Mouse (Mus musculus) liver, embryonic 12.5 days (tissue): ENCODE results near the gene Prph2. TPM values are rescaled to one million over a fixed set of nuclear protein-coding genes. Genes with fewer than 3 reads are reported as not detected.
A peak's percentile ranks its signal among the peaks of the same experiment; 100 is the strongest.

Experiments
- ATAC-seq: fragments of 200-750 bp; cut with Nextera tagmentation; 2 replicates; pipeline ENCODE4 v1.8.0; 2017; ENCODE audit warnings: moderate number of reproducible peaks, mild to moderate bottlenecking, moderate library complexity
- H3K27ac ChIP-seq: fragments of 300-500 bp; sonication (generic); 2 replicates; pipeline ENCODE4 v1.5.1; 2016; ENCODE audit warnings: mild to moderate bottlenecking
- H3K27me3 ChIP-seq: fragments of 300-500 bp; sonication (generic); replicated peaks from 2 replicates; pipeline ENCODE4 v1.6.1; 2016; ENCODE audit warnings: mild to moderate bottlenecking, moderate library complexity
- H3K36me3 ChIP-seq: fragments of 300-500 bp; sonication (generic); 2 replicates; pipeline ENCODE4 v1.6.1; 2016; ENCODE audit warnings: mild to moderate bottlenecking, moderate library complexity
- H3K4me1 ChIP-seq: fragments of 300-500 bp; sonication (generic); 2 replicates; pipeline ENCODE4 v1.6.1; 2016
- H3K4me2 ChIP-seq: fragments of 300-500 bp; sonication (generic); 2 replicates; pipeline ENCODE4 v1.6.1; 2016; ENCODE audit warnings: mild to moderate bottlenecking, moderate library complexity
- H3K4me3 ChIP-seq: fragments of 300-500 bp; sonication (generic); 2 replicates; pipeline ENCODE4 v1.5.1; 2016; ENCODE audit warnings: mild to moderate bottlenecking, moderate library complexity
- H3K9ac ChIP-seq: fragments of 300-500 bp; sonication (generic); 2 replicates; pipeline ENCODE4 v1.6.1; 2016; ENCODE audit warnings: mild to moderate bottlenecking, moderate library complexity
- H3K9me3 ChIP-seq: fragments of 300-500 bp; sonication (generic); replicated peaks from 2 replicates; pipeline ENCODE4 v1.6.1; 2016; ENCODE audit warnings: mild to moderate bottlenecking, moderate library complexity
- WGBS: fragments of 180-500 bp; shearing (Covaris S2); methylation state at CpG from one replicate; pipeline ENCODE4 v1.1.7; 2016; ENCODE audit not compliant: insufficient replicate concordance; 5-methylcytosine and 5-hydroxymethylcytosine counted together
- polyA plus RNA-seq: library from polyadenylated mRNA; unstranded; fragments of >200 nt; fragmentation: Nextera tagmentation; extraction: Ambion mirVana; gene quantifications from 2 replicates; pipeline ENCODE4 v1.2.1, GENCODE M21; 2016

Prph2 gene
- polyA plus RNA-seq, 1 experiment from 2014 or later: not detected

- no peak overlapping the region for H3K4me3 ChIP-seq
- H3K4me1 ChIP-seq: peaks cover 13% of the 10 kb centered on the region
- H3K9me3 ChIP-seq: no peaks in the 10 kb centered on the region
- no peak overlapping the region for H3K27ac ChIP-seq
- H3K36me3 ChIP-seq: peaks cover 97% of the 10 kb centered on the region
- WGBS: 89% methylated on average over 5 of the region's 5 CpGs
- H3K9ac ChIP-seq: no peak overlapping the region
- no peaks in the 10 kb centered on the region for H3K27me3 ChIP-seq
- no peak for ATAC-seq
- H3K4me2 ChIP-seq: no peak overlapping the region
These were observed 22.7 kb downstream of the Prph2 start for GRCm38 (mm10) chr17:46932961-46933360.

- ATAC-seq: no peak
- Histone ChIP-seq H3K36me3 (peaks cover 100% of the 10 kb centered on the region), H3K4me3 (no peak overlapping the region), H3K4me1 (peaks cover 13% of the 10 kb centered on the region), H3K4me2 (no peak overlapping the region), H3K9ac (no peak overlapping the region), H3K27me3 (no peaks in the 10 kb centered on the region), H3K9me3 (no peaks in the 10 kb centered on the region), H3K27ac (no peak overlapping the region)
- WGBS: 78% methylated on average over 19 of the region's 19 CpGs
These were observed 23.5 kb downstream of the Prph2 start for GRCm38 (mm10) chr17:46933557-46934348.

GRCm38 (mm10) chr17:46940461-46940860 is 30.2 kb downstream of the Prph2 start:
- ATAC-seq: no peak
- H3K27ac ChIP-seq: no peak overlapping the region
- 90% methylated on average over 8 of the region's 8 CpGs for WGBS
- peaks cover 100% of the 10 kb centered on the region for H3K36me3 ChIP-seq
- H3K4me3 ChIP-seq: no peak overlapping the region
- no peaks in the 10 kb centered on the region for H3K27me3 ChIP-seq
- no peaks in the 10 kb centered on the region for H3K9me3 ChIP-seq
- H3K9ac ChIP-seq: no peak overlapping the region
- H3K4me2 ChIP-seq: no peak overlapping the region
- H3K4me1 ChIP-seq: no peaks in the 10 kb centered on the region

- H3K36me3 ChIP-seq: peaks cover 100% of the 10 kb centered on the region
- 87% methylated on average over 9 of the region's 9 CpGs for WGBS
- ATAC-seq: no peak
These were observed 32.2 kb downstream of the Prph2 start for GRCm38 (mm10) chr17:46942421-46942820.

GRCm38 (mm10) chr17:46946276-46946675 is 36.0 kb downstream of the Prph2 start:
- H3K9ac ChIP-seq: no peak overlapping the region
- H3K9me3 ChIP-seq: no peaks in the 10 kb centered on the region
- H3K4me1 ChIP-seq: no peaks in the 10 kb centered on the region
- no peaks in the 10 kb centered on the region for H3K27me3 ChIP-seq
- H3K36me3 ChIP-seq: peaks cover 86% of the 10 kb centered on the region
- H3K27ac ChIP-seq: no peak overlapping the region
- no peak overlapping the region for H3K4me3 ChIP-seq
- WGBS: 89% methylated on average over 9 of the region's 9 CpGs
- no peak overlapping the region for H3K4me2 ChIP-seq
- no peak for ATAC-seq

More at GRCm38 (mm10) chr17:46942421-46942820, 32.2 kb downstream of the Prph2 start:
- no peak overlapping the region for H3K9ac ChIP-seq
- H3K4me2 ChIP-seq: no peak overlapping the region
- H3K4me3 ChIP-seq: no peak overlapping the region
- H3K27ac ChIP-seq: no peak overlapping the region
- no peaks in the 10 kb centered on the region for H3K9me3 ChIP-seq
- H3K4me1 ChIP-seq: no peaks in the 10 kb centered on the region
- H3K27me3 ChIP-seq: no peaks in the 10 kb centered on the region

GRCm38 (mm10) chr17:46958045-46958444 is 47.8 kb downstream of the Prph2 start:
- H3K9me3 ChIP-seq: no peaks in the 10 kb centered on the region
- H3K4me2 ChIP-seq: no peak overlapping the region
- H3K9ac ChIP-seq: no peak overlapping the region
- H3K4me1 ChIP-seq: 0 out of 2 replicates have a peak, but pooled peaks cover 8% of the 10 kb centered on the region
- H3K36me3 ChIP-seq: peaks cover 100% of the 10 kb centered on the region
- no peak overlapping the region for H3K4me3 ChIP-seq
- H3K27ac ChIP-seq: no peak overlapping the region
- no peaks in the 10 kb centered on the region for H3K27me3 ChIP-seq
- ATAC-seq: no peak
- 82% methylated on average over 2 of the region's 2 CpGs for WGBS

- Histone ChIP-seq H3K9me3 (no peaks in the 10 kb centered on the region), H3K27ac (no peak overlapping the region), H3K4me3 (no peak overlapping the region), H3K4me1 (0 out of 2 replicates have a peak, but pooled peaks cover 8% of the 10 kb centered on the region), H3K27me3 (no peaks in the 10 kb centered on the region), H3K9ac (no peak overlapping the region), H3K4me2 (no peak overlapping the region), H3K36me3 (peaks cover 100% of the 10 kb centered on the region)
- 83% methylated on average over 10 of the region's 10 CpGs for WGBS
- ATAC-seq: no peak
These were observed 50.0 kb downstream of the Prph2 start for GRCm38 (mm10) chr17:46960216-46960615.

- peaks cover 100% of the 10 kb centered on the region for H3K36me3 ChIP-seq
- no peak overlapping the region for H3K4me2 ChIP-seq
- 20% methylated on average over 3 of the region's 3 CpGs for WGBS
- H3K4me3 ChIP-seq: no peak overlapping the region
- H3K9ac ChIP-seq: no peak overlapping the region
- no peaks in the 10 kb centered on the region for H3K27me3 ChIP-seq
- ATAC-seq: no peak
- H3K27ac ChIP-seq: 0 out of 2 replicates have a peak overlapping the region, but pooled peaks have one; percentile 13
- 0 out of 2 replicates have a peak, but pooled peaks cover 8% of the 10 kb centered on the region for H3K4me1 ChIP-seq
- no peaks in the 10 kb centered on the region for H3K9me3 ChIP-seq
These were observed 51.9 kb downstream of the Prph2 start for GRCm38 (mm10) chr17:46962153-46962552.

GRCm38 (mm10) chr17:46963186-46963585 is 52.9 kb downstream of the Prph2 start:
- Histone ChIP-seq H3K9ac (no peak overlapping the region), H3K4me3 (no peak overlapping the region), H3K36me3 (peaks cover 100% of the 10 kb centered on the region), H3K9me3 (no peaks in the 10 kb centered on the region), H3K27me3 (no peaks in the 10 kb centered on the region), H3K4me1 (0 out of 2 replicates have a peak, but pooled peaks cover 8% of the 10 kb centered on the region), H3K27ac (no peak overlapping the region), H3K4me2 (no peak overlapping the region)
- ATAC-seq: no peak
- WGBS: 85% methylated on average over 13 of the region's 13 CpGs

- ATAC-seq: no peak
- H3K4me3 ChIP-seq: no peak overlapping the region
- 80% methylated on average over 14 of the region's 14 CpGs for WGBS
- peaks cover 8% of the 10 kb centered on the region; the same call in 1 of the 2 replicates for H3K4me1 ChIP-seq
- no peaks in the 10 kb centered on the region for H3K27me3 ChIP-seq
- no peaks in the 10 kb centered on the region for H3K9me3 ChIP-seq
- no peak overlapping the region for H3K9ac ChIP-seq
- no peak overlapping the region for H3K4me2 ChIP-seq
- H3K36me3 ChIP-seq: peaks cover 100% of the 10 kb centered on the region
- no peak overlapping the region for H3K27ac ChIP-seq
These were observed 56.6 kb downstream of the Prph2 start for GRCm38 (mm10) chr17:46966892-46967291.

- Histone ChIP-seq H3K36me3 (peaks cover 99% of the 10 kb centered on the region), H3K27ac (no peak overlapping the region), H3K9ac (no peak overlapping the region), H3K4me3 (no peak overlapping the region), H3K4me2 (no peak overlapping the region), H3K9me3 (no peaks in the 10 kb centered on the region), H3K27me3 (no peaks in the 10 kb centered on the region), H3K4me1 (no peaks in the 10 kb centered on the region; the same call in 1 of the 2 replicates)
- WGBS: 90% methylated on average over 7 of the region's 7 CpGs
- no peak for ATAC-seq
These were observed 62.3 kb downstream of the Prph2 start for GRCm38 (mm10) chr17:46972603-46973002.
